Mouse (Mus musculus) neural tube, embryonic 12.5 days (tissue): ENCODE results near the gene Prkn. TPM values are rescaled to one million over a fixed set of nuclear protein-coding genes. Genes with fewer than 3 reads are reported as not detected.

Experiments
- ATAC-seq: fragments of 200-750 bp; cut with Nextera tagmentation; 2 replicates; pipeline ENCODE4 v1.8.0; 2017; ENCODE audit warnings: low read depth, mild to moderate bottlenecking, moderate TSS enrichment, moderate library complexity; ENCODE audit not compliant: low FRiP score
- H3K27ac ChIP-seq: fragments of 300-500 bp; sonication (generic); 2 replicates; pipeline ENCODE4 v1.5.1; 2016
- H3K27me3 ChIP-seq: fragments of 300-500 bp; sonication (generic); replicated peaks from 2 replicates; pipeline ENCODE4 v1.6.1; 2016; ENCODE audit warnings: mild to moderate bottlenecking
- H3K36me3 ChIP-seq: fragments of 300-500 bp; sonication (generic); 2 replicates; pipeline ENCODE4 v1.6.1; 2016; ENCODE audit warnings: mild to moderate bottlenecking
- H3K4me1 ChIP-seq: fragments of 300-500 bp; sonication (generic); 2 replicates; pipeline ENCODE4 v1.6.1; 2016
- H3K4me2 ChIP-seq: fragments of 300-500 bp; sonication (generic); replicated peaks from 2 replicates; pipeline ENCODE4 v1.6.1; 2016; ENCODE audit warnings: mild to moderate bottlenecking
- H3K4me3 ChIP-seq: fragments of 300-500 bp; sonication (generic); 2 replicates; pipeline ENCODE4 v1.5.1; 2016
- H3K9ac ChIP-seq: fragments of 300-500 bp; sonication (generic); 2 replicates; pipeline ENCODE4 v1.6.1; 2016; ENCODE audit warnings: mild to moderate bottlenecking
- H3K9me3 ChIP-seq: fragments of 300-500 bp; sonication (generic); 2 replicates; pipeline ENCODE4 v1.6.1; 2016; ENCODE audit warnings: mild to moderate bottlenecking
- WGBS: fragments of 180-500 bp; shearing (Covaris S2); methylation state at CpG from one replicate; pipeline ENCODE4 v1.1.7; 2016; 5-methylcytosine and 5-hydroxymethylcytosine counted together
- polyA plus RNA-seq: library from polyadenylated mRNA; unstranded; fragments of >200 nt; fragmentation: Nextera tagmentation; extraction: Ambion mirVana; gene quantifications from 2 replicates; pipeline ENCODE4 v1.2.1, GENCODE M21; 2016

Gene Prkn
- polyA plus RNA-seq, 1 experiment from 2014 or later: 2.0 TPM

GRCm38 (mm10) chr17:11801226-11801625, 961.0 kb downstream of the Prkn start:
- no peaks in the 10 kb centered on the region for H3K36me3 ChIP-seq
- 94% methylated on average over 4 of the region's 4 CpGs for WGBS
- H3K4me1 ChIP-seq: no peaks in the 10 kb centered on the region
- no peaks in the 10 kb centered on the region for H3K9me3 ChIP-seq
- H3K4me3 ChIP-seq: no peak overlapping the region
- ATAC-seq: no peak
- H3K27me3 ChIP-seq: no peaks in the 10 kb centered on the region
- H3K9ac ChIP-seq: no peak overlapping the region
- no peak overlapping the region for H3K4me2 ChIP-seq
- H3K27ac ChIP-seq: no peak overlapping the region

GRCm38 (mm10) chr17:11807280-11807679, 967.1 kb downstream of the Prkn start:
- Histone ChIP-seq H3K27ac (no peak overlapping the region), H3K4me3 (no peak overlapping the region), H3K27me3 (no peaks in the 10 kb centered on the region), H3K36me3 (no peaks in the 10 kb centered on the region), H3K4me1 (no peaks in the 10 kb centered on the region), H3K9me3 (no peaks in the 10 kb centered on the region), H3K9ac (no peak overlapping the region), H3K4me2 (no peak overlapping the region)
- ATAC-seq: no peak
- 84% methylated on average over 3 of the region's 3 CpGs for WGBS

- Histone ChIP-seq H3K4me3 (no peak overlapping the region), H3K9ac (no peak overlapping the region), H3K4me2 (no peak overlapping the region), H3K27ac (no peak overlapping the region), H3K36me3 (no peaks in the 10 kb centered on the region), H3K27me3 (no peaks in the 10 kb centered on the region), H3K9me3 (no peaks in the 10 kb centered on the region), H3K4me1 (no peaks in the 10 kb centered on the region)
- 69% methylated on average over 2 of the region's 2 CpGs for WGBS
- ATAC-seq: no peak
Observed at GRCm38 (mm10) chr17:11817886-11818285, 977.7 kb downstream of the Prkn start.

- Histone ChIP-seq H3K9ac (no peak overlapping the region), H3K4me2 (no peak overlapping the region), H3K4me1 (no peaks in the 10 kb centered on the region), H3K9me3 (no peaks in the 10 kb centered on the region), H3K4me3 (no peak overlapping the region), H3K36me3 (no peaks in the 10 kb centered on the region), H3K27me3 (no peaks in the 10 kb centered on the region), H3K27ac (no peak overlapping the region)
- 66% methylated on average over 8 of the region's 8 CpGs for WGBS
- no peak for ATAC-seq
Observed at GRCm38 (mm10) chr17:11819506-11819905, 979.3 kb downstream of the Prkn start.

- H3K27ac ChIP-seq: no peak overlapping the region
- H3K9ac ChIP-seq: no peak overlapping the region
- no peak overlapping the region for H3K4me2 ChIP-seq
- H3K4me1 ChIP-seq: no peaks in the 10 kb centered on the region
- WGBS: 94% methylated on average over 4 of the region's 4 CpGs
- H3K9me3 ChIP-seq: no peaks in the 10 kb centered on the region
- no peak for ATAC-seq
- H3K4me3 ChIP-seq: no peak overlapping the region
- no peaks in the 10 kb centered on the region for H3K36me3 ChIP-seq
- H3K27me3 ChIP-seq: no peaks in the 10 kb centered on the region
Observed at GRCm38 (mm10) chr17:11820757-11821156, 980.6 kb downstream of the Prkn start.

- ATAC-seq: no peak
- no peak overlapping the region for H3K4me2 ChIP-seq
- WGBS: 73% methylated on average over 3 of the region's 3 CpGs
- H3K27me3 ChIP-seq: no peaks in the 10 kb centered on the region
- no peak overlapping the region for H3K4me3 ChIP-seq
- no peaks in the 10 kb centered on the region for H3K4me1 ChIP-seq
- no peak overlapping the region for H3K27ac ChIP-seq
- no peak overlapping the region for H3K9ac ChIP-seq
- H3K36me3 ChIP-seq: no peaks in the 10 kb centered on the region
- no peaks in the 10 kb centered on the region for H3K9me3 ChIP-seq
Observed at GRCm38 (mm10) chr17:11829501-11829900, 989.3 kb downstream of the Prkn start.

- ATAC-seq: no peak
- Histone ChIP-seq H3K9me3 (no peaks in the 10 kb centered on the region), H3K4me2 (no peak overlapping the region), H3K4me3 (no peak overlapping the region), H3K27ac (no peak overlapping the region), H3K27me3 (no peaks in the 10 kb centered on the region), H3K4me1 (no peaks in the 10 kb centered on the region), H3K36me3 (no peaks in the 10 kb centered on the region), H3K9ac (no peak overlapping the region)
- 86% methylated on average over 3 of the region's 3 CpGs for WGBS
Observed at GRCm38 (mm10) chr17:11837121-11837520, 996.9 kb downstream of the Prkn start.

- ATAC-seq: no peak
- no peaks in the 10 kb centered on the region for H3K36me3 ChIP-seq
- H3K27ac ChIP-seq: no peak overlapping the region
- no peak overlapping the region for H3K4me3 ChIP-seq
- 93% methylated on average over 4 of the region's 4 CpGs for WGBS
- no peaks in the 10 kb centered on the region for H3K27me3 ChIP-seq
- H3K4me1 ChIP-seq: no peaks in the 10 kb centered on the region
- no peak overlapping the region for H3K4me2 ChIP-seq
- H3K9ac ChIP-seq: no peak overlapping the region
- H3K9me3 ChIP-seq: no peaks in the 10 kb centered on the region
Observed at GRCm38 (mm10) chr17:11844436-11844835, 1004.3 kb downstream of the Prkn start.

GRCm38 (mm10) chr17:11844989-11845388, 1004.8 kb downstream of the Prkn start:
- no peak for ATAC-seq
- H3K9ac ChIP-seq: no peak overlapping the region
- H3K4me3 ChIP-seq: no peak overlapping the region
- H3K4me1 ChIP-seq: no peaks in the 10 kb centered on the region
- no peaks in the 10 kb centered on the region for H3K36me3 ChIP-seq
- no peak overlapping the region for H3K4me2 ChIP-seq
- no peak overlapping the region for H3K27ac ChIP-seq
- WGBS: 94% methylated on average over 3 of the region's 3 CpGs
- H3K9me3 ChIP-seq: no peaks in the 10 kb centered on the region
- no peaks in the 10 kb centered on the region for H3K27me3 ChIP-seq

GRCm38 (mm10) chr17:11845506-11845905, 1005.3 kb downstream of the Prkn start:
- Histone ChIP-seq H3K27ac (no peak overlapping the region), H3K36me3 (no peaks in the 10 kb centered on the region), H3K27me3 (no peaks in the 10 kb centered on the region), H3K4me2 (no peak overlapping the region), H3K4me1 (no peaks in the 10 kb centered on the region), H3K9ac (no peak overlapping the region), H3K9me3 (no peaks in the 10 kb centered on the region), H3K4me3 (no peak overlapping the region)
- WGBS: 80% methylated on average over 2 of the region's 2 CpGs
- ATAC-seq: no peak

- ATAC-seq: no peak
- no peak overlapping the region for H3K27ac ChIP-seq
- H3K4me1 ChIP-seq: no peaks in the 10 kb centered on the region
- H3K9me3 ChIP-seq: no peaks in the 10 kb centered on the region
- whole genome bisulfite sequencing: 86% methylated on average over 10 of the region's 10 CpGs
- no peak overlapping the region for H3K4me3 ChIP-seq
- no peaks in the 10 kb centered on the region for H3K27me3 ChIP-seq
- H3K4me2 ChIP-seq: no peak overlapping the region
- H3K36me3 ChIP-seq: no peaks in the 10 kb centered on the region
- H3K9ac ChIP-seq: no peak overlapping the region
Observed at GRCm38 (mm10) chr17:11854571-11854970, 1014.4 kb downstream of the Prkn start.

GRCm38 (mm10) chr17:11858772-11859405, 1018.7 kb downstream of the Prkn start:
- H3K36me3 ChIP-seq: no peaks in the 10 kb centered on the region
- H3K9me3 ChIP-seq: no peaks in the 10 kb centered on the region
- H3K4me2 ChIP-seq: no peak overlapping the region
- H3K4me1 ChIP-seq: no peaks in the 10 kb centered on the region
- ATAC-seq: no peak
- no peak overlapping the region for H3K4me3 ChIP-seq
- H3K27me3 ChIP-seq: no peaks in the 10 kb centered on the region
- H3K9ac ChIP-seq: no peak overlapping the region
- no peak overlapping the region for H3K27ac ChIP-seq
- WGBS: 86% methylated on average over 7 of the region's 7 CpGs

- WGBS: 92% methylated on average over 6 of the region's 6 CpGs
- ATAC-seq: no peak
- H3K9me3 ChIP-seq: no peaks in the 10 kb centered on the region
- H3K27ac ChIP-seq: no peak overlapping the region
- no peaks in the 10 kb centered on the region for H3K4me1 ChIP-seq
- no peaks in the 10 kb centered on the region for H3K27me3 ChIP-seq
- H3K36me3 ChIP-seq: no peaks in the 10 kb centered on the region
- no peak overlapping the region for H3K4me2 ChIP-seq
- no peak overlapping the region for H3K4me3 ChIP-seq
- no peak overlapping the region for H3K9ac ChIP-seq
Observed at GRCm38 (mm10) chr17:11861178-11861577, 1021.0 kb downstream of the Prkn start.
